Mouse (Mus musculus): ENCODE measurements around the gene D7Ertd443e. TPM values are rescaled to one million over a fixed set of nuclear protein-coding genes. Genes with fewer than 3 reads are reported as not detected.

Gene D7Ertd443e
- total and polyA plus RNA-seq, 2 experiments from 2014 or later = 0.35 to 0.38 TPM

DNA sequence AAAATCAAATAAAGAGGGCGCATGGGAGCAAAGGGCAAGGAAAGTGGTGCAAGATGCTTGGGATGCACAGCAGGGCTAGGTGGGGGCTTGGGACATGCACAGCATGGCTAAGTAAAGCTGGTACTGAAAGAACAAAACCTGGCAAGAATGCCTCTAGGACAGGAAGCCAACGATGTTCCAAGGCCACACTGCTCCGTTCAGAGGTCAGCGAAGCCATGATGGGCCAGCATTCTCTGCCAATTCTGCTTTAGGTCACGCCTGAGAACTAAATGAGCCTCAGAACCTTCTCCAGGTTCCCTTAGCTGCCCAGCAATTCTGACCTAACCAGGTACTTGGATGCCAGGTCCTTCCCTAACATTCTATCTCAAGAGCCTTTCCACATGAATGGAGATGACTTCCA, 13.2 kb downstream of the D7Ertd443e start:
- 57% methylated on average over 5 of the region's 5 CpGs for WGBS
- Histone ChIP-seq H3K27me3 (ENCODE audit: insufficient read depth, low read length) (no peaks in the 10 kb centered on the region), H3K4me3 (ENCODE audit: low read depth, low read length) (no peak overlapping the region), H3K27ac (ENCODE audit: low read depth, low read length) (no peak overlapping the region), H3K36me3 (ENCODE audit: insufficient read depth, low read length) (no peaks in the 10 kb centered on the region), H3K4me1 (ENCODE audit: insufficient read depth, low read length) (no peaks in the 10 kb centered on the region), H3K9ac (replicated peaks; ENCODE audit: low read length, poor library complexity, severe bottlenecking) (no peak overlapping the region), H3K9me3 (ENCODE audit: low read length) (no peaks in the 10 kb centered on the region), H3K4me2 (ENCODE audit: low read depth, low read length, poor library complexity, severe bottlenecking) (no peak overlapping the region)
- DNase-seq (ENCODE audit: low spot score) = no peak
- no peak for ATAC-seq (ENCODE audit: low FRiP score)
- TF ChIP-seq CTCF (IDR thresholded peaks at IDR 0.05) = no peak

DNA sequence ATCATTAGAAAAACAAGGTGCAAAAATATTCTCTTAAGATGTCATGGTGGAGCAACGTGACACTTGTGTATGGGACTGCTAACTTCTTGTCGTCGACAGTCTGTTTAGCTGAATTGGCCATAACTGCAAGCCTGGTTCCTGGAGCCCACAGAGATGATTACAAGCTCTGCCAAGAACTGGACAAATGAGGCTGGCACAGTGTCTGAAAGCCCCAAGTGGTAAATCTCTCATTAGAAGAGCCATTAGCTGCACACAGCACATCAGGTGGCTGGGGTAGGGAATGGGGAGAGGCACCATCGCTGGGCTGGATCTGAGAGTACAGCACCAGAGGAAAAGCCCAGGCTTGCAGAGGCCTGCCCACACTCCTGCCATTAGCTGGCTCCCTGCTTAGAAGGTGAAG, 16.2 kb downstream of the D7Ertd443e start:
- Histone ChIP-seq H3K4me2 (ENCODE audit: low read depth, low read length, poor library complexity, severe bottlenecking) (no peak overlapping the region), H3K27ac (ENCODE audit: low read depth, low read length) (no peak overlapping the region), H3K4me1 (ENCODE audit: insufficient read depth, low read length) (no peaks in the 10 kb centered on the region), H3K27me3 (ENCODE audit: insufficient read depth, low read length) (peaks cover 1% of the 10 kb centered on the region; the same call in 1 of the 2 replicates), H3K4me3 (ENCODE audit: low read depth, low read length) (no peak overlapping the region), H3K9me3 (ENCODE audit: low read length) (no peaks in the 10 kb centered on the region), H3K9ac (replicated peaks; ENCODE audit: low read length, poor library complexity, severe bottlenecking) (no peak overlapping the region), H3K36me3 (ENCODE audit: insufficient read depth, low read length) (no peaks in the 10 kb centered on the region)
- 74% methylated on average over 4 of the region's 4 CpGs for WGBS
- DNase-seq (ENCODE audit: low spot score) = peak; percentile 70
- TF ChIP-seq CTCF (IDR thresholded peaks at IDR 0.05) = no peak
- no peak for ATAC-seq (ENCODE audit: low FRiP score)

GRCm38 (mm10) chr7:134362257-134362870, 23.1 kb downstream of the D7Ertd443e start:
- no peaks in the 10 kb centered on the region for H3K9me3 ChIP-seq (ENCODE audit: low read length)
- H3K4me1 ChIP-seq (ENCODE audit: insufficient read depth, low read length) = no peaks in the 10 kb centered on the region
- TF ChIP-seq CTCF (IDR thresholded peaks at IDR 0.05) = no peak
- no peaks in the 10 kb centered on the region for H3K36me3 ChIP-seq (ENCODE audit: insufficient read depth, low read length)
- 33% methylated on average over 7 of the region's 7 CpGs for WGBS
- H3K4me3 ChIP-seq (ENCODE audit: low read depth, low read length) = no peak overlapping the region
- H3K27me3 ChIP-seq (ENCODE audit: insufficient read depth, low read length) = peaks cover 3% of the 10 kb centered on the region; the same call in 1 of the 2 replicates
- no peak overlapping the region for H3K27ac ChIP-seq (ENCODE audit: low read depth, low read length)
- H3K9ac ChIP-seq (replicated peaks; ENCODE audit: low read length, poor library complexity, severe bottlenecking) = no peak overlapping the region
- ATAC-seq (ENCODE audit: low FRiP score) (no peak), DNase-seq (ENCODE audit: low spot score) (peak; percentile 19)
- H3K4me2 ChIP-seq (ENCODE audit: low read depth, low read length, poor library complexity, severe bottlenecking) = no peak overlapping the region

- ATAC-seq (ENCODE audit: low FRiP score) = no peak
- H3K4me2 ChIP-seq (ENCODE audit: low read depth, low read length, poor library complexity, severe bottlenecking) = no peak overlapping the region
- 40% methylated on average over 6 of the region's 6 CpGs for WGBS
These were observed 36.6 kb downstream of the D7Ertd443e start for GRCm38 (mm10) chr7:134348825-134349224.

DNA sequence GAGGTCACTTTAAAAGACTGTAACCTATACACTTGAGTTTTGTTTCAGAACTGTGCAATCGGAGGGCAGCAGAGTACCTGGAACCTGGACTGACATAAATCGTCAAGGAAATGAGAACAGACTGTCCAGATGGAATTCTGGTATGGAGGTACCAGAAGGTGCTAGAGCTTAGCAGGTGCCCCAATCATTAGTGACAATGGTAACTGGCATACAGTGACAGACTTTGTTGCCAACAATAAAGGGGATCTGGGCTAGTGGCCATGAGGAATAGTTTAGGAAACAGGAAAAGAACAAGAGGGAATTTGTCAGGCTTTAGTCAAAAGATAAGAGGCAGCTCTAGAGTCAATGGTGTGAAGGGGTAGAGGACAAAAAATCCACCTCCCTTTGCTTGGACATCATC, 43.3 kb downstream of the D7Ertd443e start:
- TF ChIP-seq CTCF (IDR thresholded peaks at IDR 0.05) = no peak
- WGBS = 80% methylated on average over 2 of the region's 2 CpGs

More at GRCm38 (mm10) chr7:134348825-134349224, 36.6 kb downstream of the D7Ertd443e start:
- Histone ChIP-seq H3K9me3 (ENCODE audit: low read length) (no peaks in the 10 kb centered on the region), H3K4me3 (ENCODE audit: low read depth, low read length) (no peak overlapping the region), H3K27me3 (ENCODE audit: insufficient read depth, low read length) (no peaks in the 10 kb centered on the region), H3K36me3 (ENCODE audit: insufficient read depth, low read length) (no peaks in the 10 kb centered on the region), H3K27ac (ENCODE audit: low read depth, low read length) (no peak overlapping the region), H3K9ac (replicated peaks; ENCODE audit: low read length, poor library complexity, severe bottlenecking) (no peak overlapping the region), H3K4me1 (ENCODE audit: insufficient read depth, low read length) (no peaks in the 10 kb centered on the region)
- peak; percentile 84 for TF ChIP-seq CTCF (IDR thresholded peaks at IDR 0.05)
- DNase-seq (ENCODE audit: low spot score) = peak; percentile 70

DNA sequence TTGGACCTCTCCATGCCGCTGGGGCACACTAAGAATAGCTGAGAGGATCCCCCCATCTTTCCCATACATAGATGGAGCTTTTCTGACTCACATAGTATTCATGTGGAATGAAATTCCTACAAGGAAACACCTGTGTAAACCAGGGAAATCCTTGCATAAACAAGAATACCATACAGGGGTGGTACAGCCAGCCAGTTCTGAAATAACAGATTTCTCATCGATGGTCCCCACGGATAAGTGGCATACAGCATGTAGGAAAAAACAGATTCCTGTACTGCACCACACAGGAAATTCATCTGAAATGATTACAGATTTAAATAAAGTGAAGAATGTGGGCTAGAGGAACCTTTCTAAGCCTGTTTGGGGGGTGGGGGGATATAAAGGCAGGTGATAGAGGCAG, 49.5 kb downstream of the D7Ertd443e start:
- Histone ChIP-seq H3K27ac (ENCODE audit: low read depth, low read length) (no peak overlapping the region), H3K36me3 (ENCODE audit: insufficient read depth, low read length) (no peaks in the 10 kb centered on the region), H3K9ac (replicated peaks; ENCODE audit: low read length, poor library complexity, severe bottlenecking) (no peak overlapping the region), H3K4me1 (ENCODE audit: insufficient read depth, low read length) (no peaks in the 10 kb centered on the region), H3K4me2 (ENCODE audit: low read depth, low read length, poor library complexity, severe bottlenecking) (no peak overlapping the region), H3K4me3 (ENCODE audit: low read depth, low read length) (no peak overlapping the region), H3K9me3 (ENCODE audit: low read length) (no peaks in the 10 kb centered on the region), H3K27me3 (ENCODE audit: insufficient read depth, low read length) (no peaks in the 10 kb centered on the region)
- 93% methylated on average over 3 of the region's 3 CpGs for WGBS
- no peak for DNase-seq (ENCODE audit: low spot score)
- no peak for TF ChIP-seq CTCF (IDR thresholded peaks at IDR 0.05)
- ATAC-seq (ENCODE audit: low FRiP score) = no peak

More for the DNA sequence above, 43.3 kb downstream of the D7Ertd443e start:
- no peaks in the 10 kb centered on the region for H3K4me1 ChIP-seq (ENCODE audit: insufficient read depth, low read length)
- H3K4me3 ChIP-seq (ENCODE audit: low read depth, low read length) = no peak overlapping the region
- no peaks in the 10 kb centered on the region for H3K36me3 ChIP-seq (ENCODE audit: insufficient read depth, low read length)
- H3K4me2 ChIP-seq (ENCODE audit: low read depth, low read length, poor library complexity, severe bottlenecking) = no peak overlapping the region
- no peaks in the 10 kb centered on the region for H3K9me3 ChIP-seq (ENCODE audit: low read length)
- no peak overlapping the region for H3K27ac ChIP-seq (ENCODE audit: low read depth, low read length)
- no peak overlapping the region for H3K9ac ChIP-seq (replicated peaks; ENCODE audit: low read length, poor library complexity, severe bottlenecking)
- ATAC-seq (ENCODE audit: low FRiP score) (no peak), DNase-seq (ENCODE audit: low spot score) (no peak)
- H3K27me3 ChIP-seq (ENCODE audit: insufficient read depth, low read length) = no peaks in the 10 kb centered on the region
